Mouse (Mus musculus) left cerebral cortex, adult 2 months (tissue): ENCODE results near the gene Nrxn3. TPM values are rescaled to one million over a fixed set of nuclear protein-coding genes. Genes with fewer than 3 reads are reported as not detected.

Source experiments
- DNase-seq, 2 experiments: peaks; one replicate each; pipeline ENCODE4 v3.0.0; 2021 to 2022; ENCODE audit warnings: low spot score in 2 of 2, mixed read lengths in 1 of 2; ENCODE audit errors: extremely low spot score in 1 of 2
- H3K27ac ChIP-seq: fragments of 200-600 bp; 2 replicates; pipeline ENCODE4 v1.8.1; 2022
- H3K4me3 ChIP-seq: fragments of 200-600 bp; 2 replicates; pipeline ENCODE4 v1.8.1; 2022
- CTCF ChIP-seq: fragments of 200-600 bp; IDR thresholded peaks from 2 replicates; pipeline ENCODE4 v1.8.1; 2022; ENCODE audit warnings: antibody characterized with exemption, mild to moderate bottlenecking, moderate library complexity
- intact Hi-C: fragments of 180-260 bp; cut with DNase I; formaldehyde crosslinking; loops from one replicate; pipeline ENCODE4 v1.15.1; 2025
- total RNA-seq, 2 experiments: library from RNA; stranded (reverse); gene quantifications; 2 replicates each; pipeline ENCODE4 v1.2.3; 2021

The Nrxn3 gene
- total RNA-seq, 2 experiments from 2014 or later = 250 to 274 TPM

GRCm38 (mm10) chr12:89530679-89531350, 808.1 kb downstream of the Nrxn3 start:
- no peak for DNase-seq

GRCm38 (mm10) chr12:89551291-89551690, 828.6 kb downstream of the Nrxn3 start:
- intact Hi-C loops = loop anchor here (10.0 kb wide), 2 partner anchors 174 to 1014 kb away; no protein-coding TSS in a partner anchor
- H3K27ac ChIP-seq = no peak overlapping the region

More at GRCm38 (mm10) chr12:89530679-89531350, 808.1 kb downstream of the Nrxn3 start:
- peak; percentile 21 for TF ChIP-seq CTCF
- intact Hi-C loops = no loop called here
- Histone ChIP-seq H3K4me3 (no peak overlapping the region), H3K27ac (no peak overlapping the region)

GRCm38 (mm10) chr12:89553223-89553880, 830.7 kb downstream of the Nrxn3 start:
- DNase-seq = no peak
- intact Hi-C loops = loop anchor here (10.0 kb wide), 2 partner anchors 171 to 1011 kb away; no protein-coding TSS in a partner anchor
- Histone ChIP-seq H3K4me3 (no peak overlapping the region), H3K27ac (no peak overlapping the region)
- TF ChIP-seq CTCF = no peak

More at GRCm38 (mm10) chr12:89551291-89551690, 828.6 kb downstream of the Nrxn3 start:
- no peak for DNase-seq
- no peak overlapping the region for H3K4me3 ChIP-seq
- TF ChIP-seq CTCF = no peak

- Histone ChIP-seq H3K4me3 (no peak overlapping the region), H3K27ac (no peak overlapping the region)
- no peak for DNase-seq
- intact Hi-C loops = loop anchor here (10.0 kb wide), 2 partner anchors 171 to 1011 kb away; no protein-coding TSS in a partner anchor
- TF ChIP-seq CTCF = no peak
These were observed 831.5 kb downstream of the Nrxn3 start for GRCm38 (mm10) chr12:89554171-89554570.

GRCm38 (mm10) chr12:89554740-89555430, 832.2 kb downstream of the Nrxn3 start:
- TF ChIP-seq CTCF = peak; percentile 65
- DNase-seq = no peak
- intact Hi-C loops = loop anchor here (5.0 to 10.0 kb wide), 3 partner anchors 170 to 1010 kb away; no protein-coding TSS in a partner anchor
- no peak overlapping the region for H3K4me3 ChIP-seq
- H3K27ac ChIP-seq = no peak overlapping the region

GRCm38 (mm10) chr12:89558921-89559320, 836.2 kb downstream of the Nrxn3 start:
- DNase-seq = no peak
- TF ChIP-seq CTCF = no peak
- intact Hi-C loops = loop anchor here (5.0 to 10.0 kb wide), 3 partner anchors 166 to 1006 kb away; no protein-coding TSS in a partner anchor
- H3K4me3 ChIP-seq = no peak overlapping the region
- H3K27ac ChIP-seq = no peak overlapping the region

- intact Hi-C loops = no loop called here
- H3K27ac ChIP-seq = no peak overlapping the region
- no peak overlapping the region for H3K4me3 ChIP-seq
- no peak for DNase-seq
- no peak for TF ChIP-seq CTCF
These were observed 839.4 kb downstream of the Nrxn3 start for GRCm38 (mm10) chr12:89561989-89562565.

- TF ChIP-seq CTCF = no peak
- H3K27ac ChIP-seq = no peak overlapping the region
- intact Hi-C loops = no loop called here
- no peak for DNase-seq
- no peak overlapping the region for H3K4me3 ChIP-seq
These were observed 846.2 kb downstream of the Nrxn3 start for GRCm38 (mm10) chr12:89568723-89569377.

GRCm38 (mm10) chr12:89592459-89592858, 869.8 kb downstream of the Nrxn3 start:
- no peak for TF ChIP-seq CTCF
- no peak for DNase-seq
- intact Hi-C loops = no loop called here
- Histone ChIP-seq H3K4me3 (no peak overlapping the region), H3K27ac (no peak overlapping the region)

- intact Hi-C loops = no loop called here
These were observed 891.0 kb downstream of the Nrxn3 start for GRCm38 (mm10) chr12:89613670-89614069.

GRCm38 (mm10) chr12:89625746-89626145, 903.1 kb downstream of the Nrxn3 start:
- no peak for TF ChIP-seq CTCF
- Histone ChIP-seq H3K27ac (no peak overlapping the region), H3K4me3 (no peak overlapping the region)
- no peak for DNase-seq
- intact Hi-C loops = no loop called here

More at GRCm38 (mm10) chr12:89613670-89614069, 891.0 kb downstream of the Nrxn3 start:
- Histone ChIP-seq H3K4me3 (no peak overlapping the region), H3K27ac (no peak overlapping the region)
- TF ChIP-seq CTCF = no peak
- no peak for DNase-seq
